Mouse (Mus musculus) stomach, postnatal 0 days (tissue): ENCODE data around the gene Slc52a3.

Experiments used
- CTCF ChIP-seq: IDR thresholded peaks from 2 replicates; pipeline ENCODE4 v1.5.1; 2016; ENCODE audit warnings: antibody characterized with exemption, low read depth, mild to moderate bottlenecking, moderate library complexity
- EP300 ChIP-seq: optimal IDR thresholded peaks from 2 replicates; pipeline ENCODE3; 2016; ENCODE audit warnings: antibody characterized with exemption

- TF ChIP-seq CTCF = no peak
- TF ChIP-seq EP300 = no peak
Observed at GRCm38 (mm10) chr2:151981268-151981667, 15.0 kb upstream of the Slc52a3 start.
